Mouse (Mus musculus) testis, adult 2 months (tissue): ENCODE results near the gene Ddx3x.

ENCODE experiments used
- CTCF ChIP-seq: fragments of 200-500 bp; IDR thresholded peaks from 2 replicates; pipeline ENCODE4 v1.5.1; 2012; ENCODE audit warnings: low read depth, mild to moderate bottlenecking, inconsistent platforms, low read length, moderate library complexity; ENCODE audit not compliant: control insufficient read depth, insufficient read depth, insufficient replicate concordance
- POLR2A ChIP-seq: fragments of 200-500 bp; IDR thresholded peaks from 2 replicates; pipeline ENCODE4 v1.6.1; 2012; ENCODE audit warnings: low read depth, mild to moderate bottlenecking, inconsistent platforms, low read length, moderate library complexity; ENCODE audit not compliant: control insufficient read depth

DNA sequence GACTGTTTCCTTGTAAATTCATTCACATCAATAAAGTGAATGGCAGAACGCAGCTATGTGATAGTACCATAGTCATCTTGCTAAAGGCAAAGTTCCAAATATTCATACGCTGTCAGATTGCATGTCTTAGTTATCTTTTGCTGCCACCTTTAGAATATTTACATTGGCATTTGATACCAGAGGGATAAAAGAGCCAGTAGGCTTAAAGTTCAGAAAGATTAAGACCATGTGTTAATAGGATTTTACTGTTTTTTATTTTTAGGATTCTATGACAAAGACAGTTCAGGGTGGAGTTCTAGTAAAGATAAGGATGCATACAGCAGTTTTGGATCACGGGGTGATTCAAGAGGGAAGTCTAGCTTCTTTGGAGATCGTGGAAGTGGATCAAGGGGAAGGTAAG is 5.0 kb downstream of the Ddx3x start:
- TF ChIP-seq CTCF (no peak), POLR2A (no peak)
